ENCODE assay signal across 8 mouse cellular contexts in genomic region chr6:86009980-86010379, GRCm38 (mm10). TPM values are rescaled to one million over a fixed set of nuclear protein-coding genes. Genes with fewer than 3 reads are reported as not detected.
DNase-seq lines count a peak whose midpoint lies in the region; ATAC-seq and TF ChIP-seq lines count a peak whose summit lies in the region.

No protein-coding gene starts in this region.

- no peaks in the 10 kb centered on the region for H3K4me1 ChIP-seq in midbrain, embryonic 11.5 days (ENCODE audit: control insufficient read depth, insufficient read depth, low read length)
- no peaks in the 10 kb centered on the region for H3K4me1 ChIP-seq in stomach, postnatal 0 days (replicated peaks; ENCODE audit: control insufficient read depth, insufficient read depth)

- WGBS in midbrain, embryonic 11.5 days = 42% methylated on average over 4 of the region's 4 CpGs
- WGBS in stomach, postnatal 0 days = 30% methylated on average over 4 of the region's 4 CpGs

- peak; percentile 88 for TF ChIP-seq CTCF in stomach, postnatal 0 days (IDR thresholded peaks at IDR 0.05; ENCODE audit: low read depth)

- TF ChIP-seq EP300 in stomach, postnatal 0 days (optimal IDR thresholded peaks at IDR 0.05) = no peak

- no peaks in the 10 kb centered on the region for H3K9me3 ChIP-seq in midbrain, embryonic 11.5 days (ENCODE audit: control insufficient read depth, low read length)
- no peaks in the 10 kb centered on the region for H3K9me3 ChIP-seq in stomach, postnatal 0 days (ENCODE audit: control insufficient read depth, low read length)

- H3K9ac ChIP-seq in midbrain, embryonic 11.5 days (ENCODE audit: low read length) = no peak overlapping the region
- H3K9ac ChIP-seq in stomach, postnatal 0 days (ENCODE audit: low read length) = no peak overlapping the region

- peak; percentile 67 for DNase-seq in layer of hippocampus, adult 11-12 months (ENCODE audit: low spot score)
- DNase-seq in layer of hippocampus, adult 9-10 months (ENCODE audit: low spot score) = no peak
- DNase-seq in Muller cell, postnatal 12 days (ENCODE audit: inconsistent ontology term) = peak; percentile 35
- DNase-seq in cerebellum, adult 8-10 months = peak; percentile 56
- peak; percentile 49 to 65 for DNase-seq in frontal cortex, postnatal 36 days (ENCODE audit: low spot score in 2 of 2)
- peak; percentile 66 to 73 for DNase-seq in layer of hippocampus, postnatal 10 days (ENCODE audit: low spot score in 2 of 2)
- DNase-seq in midbrain, embryonic 11.5 days (ENCODE audit: low spot score, missing footprints) = peak; percentile 91
- DNase-seq in stomach, postnatal 0 days (ENCODE audit: low spot score) = peak; percentile 66

- no peak overlapping the region for H3K27ac ChIP-seq in midbrain, embryonic 11.5 days (ENCODE audit: low read depth, low read length)
- no peak overlapping the region for H3K27ac ChIP-seq in stomach, postnatal 0 days (replicated peaks)

- no peaks in the 10 kb centered on the region for H3K27me3 ChIP-seq in midbrain, embryonic 11.5 days (ENCODE audit: control insufficient read depth, insufficient read depth, low read length)
- no peaks in the 10 kb centered on the region for H3K27me3 ChIP-seq in stomach, postnatal 0 days (ENCODE audit: control insufficient read depth, insufficient read depth, low read length)

- H3K4me3 ChIP-seq in midbrain, embryonic 11.5 days (ENCODE audit: low read depth, low read length) = no peak overlapping the region
- no peak overlapping the region for H3K4me3 ChIP-seq in stomach, postnatal 0 days (ENCODE audit: low read depth, low read length)

- no peak for ATAC-seq in midbrain, embryonic 11.5 days (ENCODE audit: low FRiP score)
- no peak; the same call in 1 of the 2 replicates for ATAC-seq in stomach, postnatal 0 days (ENCODE audit: low FRiP score, low TSS enrichment)

- no peaks in the 10 kb centered on the region for H3K36me3 ChIP-seq in midbrain, embryonic 11.5 days (ENCODE audit: control insufficient read depth, insufficient read depth, low read length)
- no peaks in the 10 kb centered on the region for H3K36me3 ChIP-seq in stomach, postnatal 0 days (ENCODE audit: control insufficient read depth, insufficient read depth, low read length)

- H3K4me2 ChIP-seq in midbrain, embryonic 11.5 days = no peak overlapping the region
- no peak overlapping the region for H3K4me2 ChIP-seq in stomach, postnatal 0 days (replicated peaks; ENCODE audit: low read depth)

RNA-seq across cellular contexts. Expression of gene Figla, which starts 6.0 kb away (rescaled TPM):
- total RNA-seq in layer of hippocampus, postnatal 10 days (2021) = not detected
- polyA plus RNA-seq in midbrain, embryonic 11.5 days (2014; fragmentation: Nextera tagmentation; extraction: Ambion mirVana) = not detected in 2 replicates
- not detected in 2 replicates for polyA plus RNA-seq in stomach, postnatal 0 days (2015; fragmentation: Nextera tagmentation; extraction: Ambion mirVana)

RNA-seq across cellular contexts. Expression of gene Add2, which starts 18.5 kb away (rescaled TPM):
- total RNA-seq in layer of hippocampus, postnatal 10 days (2021) = 100 to 1,000 TPM; 197 to 202 TPM
- 57.8 and 64.5 TPM in 2 replicates for polyA plus RNA-seq in midbrain, embryonic 11.5 days (2014; fragmentation: Nextera tagmentation; extraction: Ambion mirVana)
- 1.6 and 2.1 TPM in 2 replicates for polyA plus RNA-seq in stomach, postnatal 0 days (2015; fragmentation: Nextera tagmentation; extraction: Ambion mirVana)

RNA-seq across cellular contexts. Expression of gene Dusp11, which starts 48.5 kb away (rescaled TPM):
- total RNA-seq in layer of hippocampus, postnatal 10 days (2021) = 10 to 100 TPM; 79.0 to 89.5 TPM
- polyA plus RNA-seq in midbrain, embryonic 11.5 days (2014; fragmentation: Nextera tagmentation; extraction: Ambion mirVana) = 40.3 and 42.6 TPM in 2 replicates
- 43.9 and 44.9 TPM in 2 replicates for polyA plus RNA-seq in stomach, postnatal 0 days (2015; fragmentation: Nextera tagmentation; extraction: Ambion mirVana)

Comparison
In these comparisons a context has a peak if more than half of its experiments do, and no peak if none do; other contexts are left out.
1. RNA of gene Add2, which starts 18.5 kb away (polyA plus RNA-seq): 57.8 to 64.5 TPM in midbrain, embryonic 11.5 days; 1.6 to 2.1 TPM in stomach, postnatal 0 days; every median in the first group is over 10 times any median in the second.